Mouse (Mus musculus): Measurements from ENCODE around the gene Tifa. TPM values are rescaled to one million over a fixed set of nuclear protein-coding genes. Genes with fewer than 3 reads are reported as not detected.

The Tifa gene
- polyA plus RNA-seq, 1 experiment from 2014 or later = 20.2 TPM

- Histone ChIP-seq H3K9ac (replicated peaks) (no peak overlapping the region), H3K27me3 (ENCODE audit: insufficient read depth, low read length) (no peaks in the 10 kb centered on the region), H3K36me3 (replicated peaks; ENCODE audit: insufficient read depth, low read length) (peaks cover 23% of the 10 kb centered on the region), H3K4me2 (ENCODE audit: low read depth, low read length) (no peak overlapping the region), H3K4me1 (ENCODE audit: insufficient read depth) (no peaks in the 10 kb centered on the region; the same call in 1 of the 2 replicates), H3K27ac (ENCODE audit: low read depth) (no peak overlapping the region), H3K9me3 (ENCODE audit: low read length) (no peaks in the 10 kb centered on the region), H3K4me3 (ENCODE audit: low read depth, low read length) (no peak overlapping the region)
- TF ChIP-seq CTCF (IDR thresholded peaks at IDR 0.05; ENCODE audit: low read depth) (no peak), EP300 (IDR thresholded peaks at IDR 0.05; ENCODE audit: low read depth) (no peak)
- 85% methylated on average over 5 of the region's 5 CpGs for WGBS (ENCODE audit: insufficient replicate concordance)
- no peak for DNase-seq
- no peak for ATAC-seq
Measured at GRCm38 (mm10) chr3:127868880-127869279, 79.3 kb downstream of the Tifa start.

GRCm38 (mm10) chr3:127871575-127871974, 82.0 kb downstream of the Tifa start:
- H3K27me3 ChIP-seq (ENCODE audit: insufficient read depth, low read length) = no peaks in the 10 kb centered on the region
- peaks cover 23% of the 10 kb centered on the region for H3K36me3 ChIP-seq (replicated peaks; ENCODE audit: insufficient read depth, low read length)
- no peak overlapping the region for H3K4me3 ChIP-seq (ENCODE audit: low read depth, low read length)
- no peak overlapping the region for H3K27ac ChIP-seq (ENCODE audit: low read depth)
- 57% methylated on average over 9 of the region's 9 CpGs for whole genome bisulfite sequencing (ENCODE audit: insufficient replicate concordance)
- TF ChIP-seq EP300 (IDR thresholded peaks at IDR 0.05; ENCODE audit: low read depth) (no peak), CTCF (IDR thresholded peaks at IDR 0.05; ENCODE audit: low read depth) (no peak)
- no peaks in the 10 kb centered on the region for H3K9me3 ChIP-seq (ENCODE audit: low read length)
- no peak overlapping the region for H3K9ac ChIP-seq (replicated peaks)
- ATAC-seq (no peak), DNase-seq (no peak)
- no peak overlapping the region for H3K4me2 ChIP-seq (ENCODE audit: low read depth, low read length)
- no peaks in the 10 kb centered on the region for H3K4me1 ChIP-seq (ENCODE audit: insufficient read depth)

- 80% methylated on average over 4 of the region's 4 CpGs for WGBS (ENCODE audit: insufficient replicate concordance)
- Histone ChIP-seq H3K4me1 (ENCODE audit: insufficient read depth) (no peaks in the 10 kb centered on the region), H3K27me3 (ENCODE audit: insufficient read depth, low read length) (no peaks in the 10 kb centered on the region), H3K9ac (replicated peaks) (no peak overlapping the region), H3K27ac (ENCODE audit: low read depth) (no peak overlapping the region), H3K4me3 (ENCODE audit: low read depth, low read length) (no peak overlapping the region), H3K4me2 (ENCODE audit: low read depth, low read length) (no peak overlapping the region), H3K36me3 (replicated peaks; ENCODE audit: insufficient read depth, low read length) (peaks cover 23% of the 10 kb centered on the region), H3K9me3 (ENCODE audit: low read length) (no peaks in the 10 kb centered on the region)
- no peak for ATAC-seq
- DNase-seq = no peak
- no peak for TF ChIP-seq CTCF (IDR thresholded peaks at IDR 0.05; ENCODE audit: low read depth)
- TF ChIP-seq EP300 (IDR thresholded peaks at IDR 0.05; ENCODE audit: low read depth) = no peak
Measured at GRCm38 (mm10) chr3:127874254-127874883, 84.8 kb downstream of the Tifa start.

DNA sequence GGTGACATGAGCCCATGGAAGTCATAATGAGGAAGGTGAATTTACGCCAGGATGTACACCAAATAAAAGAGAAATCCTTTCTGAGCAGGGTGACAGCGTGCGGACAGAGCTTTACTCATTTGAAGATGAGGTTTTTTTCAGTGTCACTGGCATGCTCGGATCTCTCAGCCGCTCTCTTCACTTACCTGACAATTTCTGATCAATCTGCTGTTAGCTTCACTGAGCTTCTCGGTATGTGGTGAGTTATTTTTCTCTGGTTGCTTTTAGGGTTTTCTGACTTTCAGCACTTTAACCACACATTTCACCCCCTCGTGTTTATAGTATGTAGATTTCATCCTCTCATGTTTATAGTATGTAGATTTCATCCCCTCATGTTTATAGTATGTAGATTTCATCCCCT, 85.5 kb downstream of the Tifa start:
- WGBS (ENCODE audit: insufficient replicate concordance) = 89% methylated on average over 7 of the region's 7 CpGs
- ATAC-seq (no peak), DNase-seq (no peak)
- Histone ChIP-seq H3K9me3 (ENCODE audit: low read length) (no peaks in the 10 kb centered on the region), H3K36me3 (replicated peaks; ENCODE audit: insufficient read depth, low read length) (peaks cover 20% of the 10 kb centered on the region), H3K4me2 (ENCODE audit: low read depth, low read length) (no peak overlapping the region), H3K27ac (ENCODE audit: low read depth) (no peak overlapping the region), H3K27me3 (ENCODE audit: insufficient read depth, low read length) (no peaks in the 10 kb centered on the region), H3K9ac (replicated peaks) (no peak overlapping the region), H3K4me1 (ENCODE audit: insufficient read depth) (no peaks in the 10 kb centered on the region), H3K4me3 (ENCODE audit: low read depth, low read length) (no peak overlapping the region)
- no peak for TF ChIP-seq CTCF (IDR thresholded peaks at IDR 0.05; ENCODE audit: low read depth)
- TF ChIP-seq EP300 (IDR thresholded peaks at IDR 0.05; ENCODE audit: low read depth) = no peak

DNA sequence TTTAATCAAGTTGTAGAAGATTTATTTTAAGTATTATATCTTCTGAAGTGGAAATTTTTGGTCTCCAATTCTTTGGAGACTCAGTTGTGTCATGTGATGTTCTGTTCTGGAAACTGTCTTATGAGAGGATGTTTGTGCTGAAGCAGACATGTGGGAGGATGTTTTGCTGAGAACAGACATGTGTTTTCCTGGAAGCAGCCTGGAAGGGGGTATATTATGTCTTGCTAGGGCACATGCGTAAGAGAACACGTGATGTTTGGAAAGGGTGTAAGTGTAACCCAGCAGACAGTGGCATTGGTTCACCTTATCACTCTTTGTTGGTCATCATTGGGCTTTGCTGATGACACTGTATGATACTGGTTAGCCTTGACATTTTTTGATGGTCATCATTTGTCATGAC, 85.9 kb downstream of the Tifa start:
- Histone ChIP-seq H3K4me2 (ENCODE audit: low read depth, low read length) (no peak overlapping the region), H3K27ac (ENCODE audit: low read depth) (no peak overlapping the region), H3K27me3 (ENCODE audit: insufficient read depth, low read length) (no peaks in the 10 kb centered on the region), H3K4me3 (ENCODE audit: low read depth, low read length) (no peak overlapping the region), H3K9me3 (ENCODE audit: low read length) (no peaks in the 10 kb centered on the region), H3K36me3 (replicated peaks; ENCODE audit: insufficient read depth, low read length) (peaks cover 17% of the 10 kb centered on the region), H3K4me1 (ENCODE audit: insufficient read depth) (no peaks in the 10 kb centered on the region), H3K9ac (replicated peaks) (no peak overlapping the region)
- WGBS (ENCODE audit: insufficient replicate concordance) = 88% methylated on average over 2 of the region's 2 CpGs
- ATAC-seq (no peak), DNase-seq (no peak)
- TF ChIP-seq EP300 (IDR thresholded peaks at IDR 0.05; ENCODE audit: low read depth) = no peak
- TF ChIP-seq CTCF (IDR thresholded peaks at IDR 0.05; ENCODE audit: low read depth) = no peak

GRCm38 (mm10) chr3:127879968-127880367, 90.4 kb downstream of the Tifa start:
- no peaks in the 10 kb centered on the region for H3K9me3 ChIP-seq (ENCODE audit: low read length)
- no peak overlapping the region for H3K27ac ChIP-seq (ENCODE audit: low read depth)
- H3K36me3 ChIP-seq (replicated peaks; ENCODE audit: insufficient read depth, low read length) = peaks cover 7% of the 10 kb centered on the region
- H3K4me1 ChIP-seq (ENCODE audit: insufficient read depth) = no peaks in the 10 kb centered on the region
- DNase-seq (no peak), ATAC-seq (no peak)
- H3K9ac ChIP-seq (replicated peaks) = no peak overlapping the region
- no peak for TF ChIP-seq EP300 (IDR thresholded peaks at IDR 0.05; ENCODE audit: low read depth)
- TF ChIP-seq CTCF (IDR thresholded peaks at IDR 0.05; ENCODE audit: low read depth) = no peak
- H3K4me3 ChIP-seq (ENCODE audit: low read depth, low read length) = no peak overlapping the region
- H3K27me3 ChIP-seq (ENCODE audit: insufficient read depth, low read length) = no peaks in the 10 kb centered on the region
- 75% methylated on average over 3 of the region's 3 CpGs for WGBS (ENCODE audit: insufficient replicate concordance)
- no peak overlapping the region for H3K4me2 ChIP-seq (ENCODE audit: low read depth, low read length)

Measured in liver, postnatal 0 days (tissue).